Mouse (Mus musculus) stomach, postnatal 0 days (tissue): ENCODE results near the gene Ctnna2. TPM values are rescaled to one million over a fixed set of nuclear protein-coding genes. Genes with fewer than 3 reads are reported as not detected.

Source experiments
- ATAC-seq: fragments of 200-750 bp; cut with Nextera tagmentation; 2 replicates; pipeline ENCODE4 v1.8.0; 2017; ENCODE audit not compliant: low FRiP score, low TSS enrichment
- DNase-seq: peaks from one replicate; pipeline ENCODE4 v3.0.0-alpha.2; 2016; ENCODE audit warnings: low spot score
- H3K27ac ChIP-seq: fragments of 300-500 bp; sonication (generic); replicated peaks from 2 replicates; pipeline ENCODE4 v1.5.1; 2014; ENCODE audit warnings: mild to moderate bottlenecking, control low read depth
- H3K27me3 ChIP-seq: fragments of 300-500 bp; sonication (generic); 2 replicates; pipeline ENCODE4 v1.6.1; 2014; ENCODE audit warnings: low read length; ENCODE audit not compliant: control insufficient read depth, insufficient read depth
- H3K36me3 ChIP-seq: fragments of 300-500 bp; sonication (generic); 2 replicates; pipeline ENCODE4 v1.6.1; 2014; ENCODE audit warnings: low read length, mixed read lengths; ENCODE audit not compliant: control insufficient read depth, insufficient read depth
- H3K4me1 ChIP-seq: fragments of 300-500 bp; sonication (generic); replicated peaks from 2 replicates; pipeline ENCODE4 v1.6.1; 2014; ENCODE audit warnings: antibody characterized with exemption; ENCODE audit not compliant: control insufficient read depth, insufficient read depth
- H3K4me2 ChIP-seq: fragments of 300-500 bp; sonication (generic); replicated peaks from 2 replicates; pipeline ENCODE4 v1.6.1; 2014; ENCODE audit warnings: low read depth, mild to moderate bottlenecking, control low read depth, moderate library complexity
- H3K4me3 ChIP-seq: fragments of 300-500 bp; sonication (generic); 2 replicates; pipeline ENCODE4 v1.5.1; 2014; ENCODE audit warnings: low read depth, low read length, control low read depth
- H3K9ac ChIP-seq: fragments of 300-500 bp; sonication (generic); 2 replicates; pipeline ENCODE4 v1.6.1; 2014; ENCODE audit warnings: mild to moderate bottlenecking, low read length, control low read depth, mixed read lengths
- H3K9me3 ChIP-seq: fragments of 300-500 bp; sonication (generic); 2 replicates; pipeline ENCODE4 v1.6.1; 2016; ENCODE audit warnings: low read length; ENCODE audit not compliant: control insufficient read depth
- CTCF ChIP-seq: IDR thresholded peaks from 2 replicates; pipeline ENCODE4 v1.5.1; 2016; ENCODE audit warnings: antibody characterized with exemption, low read depth, mild to moderate bottlenecking, moderate library complexity
- EP300 ChIP-seq: optimal IDR thresholded peaks from 2 replicates; pipeline ENCODE3; 2016; ENCODE audit warnings: antibody characterized with exemption
- WGBS: fragments of 180-500 bp; shearing (Covaris S2); extraction: QIAGEN DNeasy Blood & Tissue Kit; methylation state at CpG from one replicate; pipeline ENCODE4 v1.1.7; 2014; 5-methylcytosine and 5-hydroxymethylcytosine counted together
- polyA plus RNA-seq: library from polyadenylated mRNA; unstranded; fragments of >200 nt; fragmentation: Nextera tagmentation; extraction: Ambion mirVana; gene quantifications from 2 replicates; pipeline ENCODE4 v1.2.1, GENCODE M21; 2015

The Ctnna2 gene
- polyA plus RNA-seq, 1 experiment from 2014 or later: 1.9 TPM

GRCm38 (mm10) chr6:77373132-77373531, 606.4 kb downstream of the Ctnna2 start:
- Histone ChIP-seq H3K36me3 (no peaks in the 10 kb centered on the region), H3K4me3 (no peak overlapping the region), H3K4me1 (no peaks in the 10 kb centered on the region), H3K4me2 (no peak overlapping the region), H3K27ac (no peak overlapping the region), H3K9ac (no peak overlapping the region), H3K27me3 (no peaks in the 10 kb centered on the region), H3K9me3 (no peaks in the 10 kb centered on the region)
- ATAC-seq: no peak
- no peak for TF ChIP-seq EP300
- no peak for TF ChIP-seq CTCF
- WGBS: 28% methylated on average over 5 of the region's 5 CpGs
- no peak for DNase-seq

GRCm38 (mm10) chr6:77371147-77371546, 608.4 kb downstream of the Ctnna2 start:
- H3K9me3 ChIP-seq: no peaks in the 10 kb centered on the region
- H3K9ac ChIP-seq: no peak overlapping the region
- H3K4me2 ChIP-seq: no peak overlapping the region
- no peaks in the 10 kb centered on the region for H3K4me1 ChIP-seq
- H3K27me3 ChIP-seq: no peaks in the 10 kb centered on the region
- no peak for ATAC-seq
- H3K27ac ChIP-seq: no peak overlapping the region
- WGBS: 97% methylated on average over 2 of the region's 2 CpGs
- no peaks in the 10 kb centered on the region for H3K36me3 ChIP-seq
- DNase-seq: no peak
- TF ChIP-seq CTCF (no peak), EP300 (no peak)
- no peak overlapping the region for H3K4me3 ChIP-seq

- DNase-seq (no peak), ATAC-seq (no peak)
- Histone ChIP-seq H3K4me1 (no peaks in the 10 kb centered on the region), H3K4me2 (no peak overlapping the region), H3K27me3 (no peaks in the 10 kb centered on the region), H3K4me3 (no peak overlapping the region), H3K9me3 (no peaks in the 10 kb centered on the region), H3K9ac (no peak overlapping the region), H3K36me3 (no peaks in the 10 kb centered on the region), H3K27ac (no peak overlapping the region)
- WGBS: 61% methylated on average over 6 of the region's 6 CpGs
- TF ChIP-seq CTCF (no peak), EP300 (no peak)
These were observed 621.0 kb downstream of the Ctnna2 start for GRCm38 (mm10) chr6:77358471-77358837.

GRCm38 (mm10) chr6:77357748-77358470, 621.6 kb downstream of the Ctnna2 start:
- Histone ChIP-seq H3K4me2 (no peak overlapping the region), H3K9ac (no peak overlapping the region), H3K4me3 (no peak overlapping the region), H3K4me1 (no peaks in the 10 kb centered on the region), H3K27ac (no peak overlapping the region), H3K36me3 (no peaks in the 10 kb centered on the region), H3K9me3 (no peaks in the 10 kb centered on the region), H3K27me3 (no peaks in the 10 kb centered on the region)
- DNase-seq: no peak
- ATAC-seq: no peak
- no peak for TF ChIP-seq CTCF
- 71% methylated on average over 9 of the region's 9 CpGs for WGBS

- H3K9me3 ChIP-seq: no peaks in the 10 kb centered on the region
- DNase-seq (no peak), ATAC-seq (no peak)
- TF ChIP-seq CTCF (no peak), EP300 (no peak)
- no peak overlapping the region for H3K4me3 ChIP-seq
- H3K4me1 ChIP-seq: no peaks in the 10 kb centered on the region
- no peaks in the 10 kb centered on the region for H3K36me3 ChIP-seq
- no peak overlapping the region for H3K27ac ChIP-seq
- no peak overlapping the region for H3K9ac ChIP-seq
- WGBS: 28% methylated on average over 1 of the region's 1 CpGs
- no peak overlapping the region for H3K4me2 ChIP-seq
- H3K27me3 ChIP-seq: no peaks in the 10 kb centered on the region
These were observed 624.7 kb downstream of the Ctnna2 start for GRCm38 (mm10) chr6:77354826-77355225.

- Histone ChIP-seq H3K4me2 (no peak overlapping the region), H3K27me3 (no peaks in the 10 kb centered on the region), H3K9me3 (no peaks in the 10 kb centered on the region), H3K27ac (no peak overlapping the region), H3K4me3 (no peak overlapping the region), H3K36me3 (no peaks in the 10 kb centered on the region), H3K9ac (no peak overlapping the region), H3K4me1 (no peaks in the 10 kb centered on the region)
- TF ChIP-seq EP300 (no peak), CTCF (no peak)
- ATAC-seq: no peak
- DNase-seq: no peak
These were observed 635.7 kb downstream of the Ctnna2 start for GRCm38 (mm10) chr6:77343781-77344180.
